Mouse (Mus musculus) MEL (cell line): ENCODE measurements around the gene BC029722. TPM values are rescaled to one million over a fixed set of nuclear protein-coding genes. Genes with fewer than 3 reads are reported as not detected.

Experiments used
- DNase-seq: peaks from one replicate; pipeline ENCODE4 v3.0.0; 2011; ENCODE audit warnings: low read depth, low spot score
- H3K27ac ChIP-seq: 2 replicates; pipeline ENCODE4 v1.5.1; 2012; ENCODE audit warnings: low read depth, mild to moderate bottlenecking, control low read depth, low read length, moderate library complexity; ENCODE audit not compliant: control insufficient read depth
- H3K27me3 ChIP-seq, 2 experiments: fragments of 150-350 bp in 1 of 2; sonication (generic) in 1 of 2; 2 replicates each; pipeline ENCODE4 v1.6.1; 2012; ENCODE audit warnings: low read length in 2 of 2, mild to moderate bottlenecking in 2 of 2, improper control_type of control experiment in 1 of 2, moderate library complexity in 1 of 2; ENCODE audit not compliant: insufficient read depth in 2 of 2, control insufficient read depth in 1 of 2
- H3K36me3 ChIP-seq, 2 experiments: 2 replicates each; pipeline ENCODE4 v1.6.1; 2012 to 2014; ENCODE audit warnings: low read length in 2 of 2, improper control_type of control experiment in 1 of 2, inconsistent platforms in 1 of 2, mild to moderate bottlenecking in 1 of 2; ENCODE audit not compliant: insufficient read depth in 2 of 2, control insufficient read depth in 1 of 2
- H3K4me1 ChIP-seq, 2 experiments: fragments of 150-350 bp in 1 of 2; sonication (generic) in 1 of 2; 2 replicates each; pipeline ENCODE4 v1.6.1; 2012; ENCODE audit warnings: low read length in 2 of 2, improper control_type of control experiment in 1 of 2, mild to moderate bottlenecking in 1 of 2; ENCODE audit not compliant: insufficient read depth in 2 of 2, control insufficient read depth in 1 of 2
- H3K4me3 ChIP-seq, 2 experiments: fragments of 150-350 bp in 1 of 2; sonication (generic) in 1 of 2; 2 replicates each; pipeline ENCODE4 v1.5.1; 2012; ENCODE audit warnings: low read depth in 2 of 2, low read length in 2 of 2, mild to moderate bottlenecking in 2 of 2, moderate library complexity in 2 of 2, control low read depth in 1 of 2, improper control_type of control experiment in 1 of 2; ENCODE audit not compliant: control insufficient read depth in 1 of 2, insufficient read depth in 1 of 2
- H3K79me2 ChIP-seq: 2 replicates; pipeline ENCODE4 v1.6.1; 2012; ENCODE audit warnings: mild to moderate bottlenecking, low read length, moderate library complexity; ENCODE audit not compliant: control insufficient read depth, poor library complexity, insufficient read depth
- H3K9ac ChIP-seq: 2 replicates; pipeline ENCODE4 v1.6.1; 2012; ENCODE audit warnings: low read depth, mild to moderate bottlenecking, control low read depth, low read length, moderate library complexity; ENCODE audit not compliant: control insufficient read depth, poor library complexity, severe bottlenecking
- H3K9me3 ChIP-seq: fragments of 150-350 bp; sonication (generic); replicated peaks from 2 replicates; pipeline ENCODE4 v1.6.1; 2012; ENCODE audit warnings: mild to moderate bottlenecking, low read length, improper control_type of control experiment, moderate library complexity; ENCODE audit not compliant: insufficient read depth
- BHLHE40 ChIP-seq: IDR thresholded peaks from 2 replicates; pipeline ENCODE4 v1.6.1; 2012; ENCODE audit warnings: low read depth, mild to moderate bottlenecking, inconsistent platforms, low read length, improper control_type of control experiment, borderline replicate concordance
- CHD2 ChIP-seq: IDR thresholded peaks from 2 replicates; pipeline ENCODE4 v1.6.1; 2011; ENCODE audit warnings: low read length, improper control_type of control experiment
- E2F4 ChIP-seq: IDR thresholded peaks from 2 replicates; pipeline ENCODE4 v1.6.1; 2011; ENCODE audit warnings: low read depth, low read length, improper control_type of control experiment, borderline replicate concordance
- ELF1 ChIP-seq: IDR thresholded peaks from 2 replicates; pipeline ENCODE4 v1.6.1; 2014; ENCODE audit warnings: low read depth, mild to moderate bottlenecking, inconsistent platforms, low read length, improper control_type of control experiment, moderate library complexity
- EP300 ChIP-seq, 2 experiments: IDR thresholded peaks; 2 replicates each; pipeline ENCODE4 v1.6.1; 2011; ENCODE audit warnings: improper control_type of control experiment in 2 of 2, low read length in 2 of 2, low read depth in 1 of 2, mild to moderate bottlenecking in 1 of 2
- ETS1 ChIP-seq: IDR thresholded peaks from 2 replicates; pipeline ENCODE4 v1.6.1; 2012; ENCODE audit warnings: low read depth, mild to moderate bottlenecking, inconsistent platforms, low read length, improper control_type of control experiment, moderate library complexity
- HCFC1 ChIP-seq: IDR thresholded peaks from 2 replicates; pipeline ENCODE4 v1.6.1; 2012; ENCODE audit warnings: low read depth, mild to moderate bottlenecking, inconsistent platforms, low read length, improper control_type of control experiment, moderate library complexity
- KAT2A ChIP-seq: conservative IDR thresholded peaks from 2 replicates; pipeline ENCODE4 v1.6.1; 2012; ENCODE audit warnings: low read depth, low read length, improper control_type of control experiment, inconsistent platforms
- MAX ChIP-seq: IDR thresholded peaks from 2 replicates; pipeline ENCODE4 v1.6.1; 2011; ENCODE audit warnings: low read length, improper control_type of control experiment
- MAZ ChIP-seq: IDR thresholded peaks from 2 replicates; pipeline ENCODE4 v1.6.1; 2012; ENCODE audit warnings: low read depth, mild to moderate bottlenecking, inconsistent platforms, low read length, improper control_type of control experiment
- MXI1 ChIP-seq: IDR thresholded peaks from 2 replicates; pipeline ENCODE4 v1.6.1; 2011; ENCODE audit warnings: mild to moderate bottlenecking, low read depth, low read length, improper control_type of control experiment
- MYB ChIP-seq: IDR thresholded peaks from 2 replicates; pipeline ENCODE4 v1.6.1; 2011; ENCODE audit warnings: mild to moderate bottlenecking, low read depth, low read length, improper control_type of control experiment
- MYC ChIP-seq: IDR thresholded peaks from 2 replicates; pipeline ENCODE4 v1.6.1; 2011; ENCODE audit warnings: low read depth, mild to moderate bottlenecking, low read length, improper control_type of control experiment, moderate library complexity
- NELFE ChIP-seq: IDR thresholded peaks from 2 replicates; pipeline ENCODE4 v1.6.1; 2011; ENCODE audit warnings: low read depth, low read length, improper control_type of control experiment
- NRF1 ChIP-seq: IDR thresholded peaks from 2 replicates; pipeline ENCODE4 v1.6.1; 2014; ENCODE audit warnings: low read depth, mild to moderate bottlenecking, inconsistent platforms, low read length, improper control_type of control experiment, moderate library complexity; ENCODE audit not compliant: poor library complexity, insufficient read depth, severe bottlenecking
- RAD21 ChIP-seq: IDR thresholded peaks from 2 replicates; pipeline ENCODE4 v1.6.1; 2011; ENCODE audit warnings: mild to moderate bottlenecking, low read depth, low read length, improper control_type of control experiment
- RCOR1 ChIP-seq: IDR thresholded peaks from 2 replicates; pipeline ENCODE4 v1.6.1; 2012; ENCODE audit warnings: low read depth, mild to moderate bottlenecking, inconsistent platforms, low read length, improper control_type of control experiment
- SIN3A ChIP-seq: IDR thresholded peaks from 2 replicates; pipeline ENCODE4 v1.6.1; 2012; ENCODE audit warnings: low read length, improper control_type of control experiment, inconsistent platforms
- TAL1 ChIP-seq: IDR thresholded peaks from 2 replicates; pipeline ENCODE4 v1.6.1; 2012; ENCODE audit warnings: mild to moderate bottlenecking, inconsistent platforms, low read length, moderate library complexity, mixed read lengths
- TBP ChIP-seq: IDR thresholded peaks from 2 replicates; pipeline ENCODE4 v1.8.0; 2011; ENCODE audit warnings: low read depth, low read length, improper control_type of control experiment
- USF1 ChIP-seq: IDR thresholded peaks from 2 replicates; pipeline ENCODE4 v1.6.1; 2014; ENCODE audit warnings: low read depth, mild to moderate bottlenecking, inconsistent platforms, low read length, improper control_type of control experiment, moderate library complexity
- USF2 ChIP-seq, 2 experiments: IDR thresholded peaks; 2 replicates each; pipeline ENCODE4 v1.6.1; 2011 to 2012; ENCODE audit warnings: improper control_type of control experiment in 2 of 2, low read length in 2 of 2, borderline replicate concordance in 1 of 2, inconsistent platforms in 1 of 2, low read depth in 1 of 2, mild to moderate bottlenecking in 1 of 2; ENCODE audit not compliant: insufficient read depth in 1 of 2
- ZKSCAN1 ChIP-seq: IDR thresholded peaks from 2 replicates; pipeline ENCODE4 v1.6.1; 2012; ENCODE audit warnings: low read depth, mild to moderate bottlenecking, inconsistent platforms, low read length, improper control_type of control experiment, moderate library complexity
- ZMIZ1 ChIP-seq: IDR thresholded peaks from 2 replicates; pipeline ENCODE4 v1.6.1; 2012; ENCODE audit warnings: low read depth, mild to moderate bottlenecking, inconsistent platforms, low read length, improper control_type of control experiment, moderate library complexity
- ZNF384 ChIP-seq: IDR thresholded peaks from 2 replicates; pipeline ENCODE4 v1.6.1; 2012; ENCODE audit warnings: low read depth, mild to moderate bottlenecking, inconsistent platforms, low read length, improper control_type of control experiment
- polyA plus RNA-seq, 2 experiments: library from polyadenylated mRNA; stranded (reverse) in 1 of 2; unstranded in 1 of 2; fragments of >175 nt in 1 of 2; fragments of >200 nt in 1 of 2; gene quantifications; 2 replicates each; pipeline versions ENCODE4 v1.2.1 to v1.2.4; 2012; ENCODE audit warnings: low replicate concordance in 2 of 2, low read depth in 1 of 2; ENCODE audit not compliant: insufficient read length in 2 of 2, insufficient read depth in 1 of 2, missing spikeins in 1 of 2
- total RNA-seq: library from RNA; depleted of rRNA; stranded (reverse); fragments of 300-350 nt; gene quantifications from 2 replicates; pipeline ENCODE4 v1.2.3, GENCODE M21; 2012

Gene BC029722
- total and polyA plus RNA-seq, 3 experiments = 5.9 to 19.7 TPM; not detected in 1

DNA sequence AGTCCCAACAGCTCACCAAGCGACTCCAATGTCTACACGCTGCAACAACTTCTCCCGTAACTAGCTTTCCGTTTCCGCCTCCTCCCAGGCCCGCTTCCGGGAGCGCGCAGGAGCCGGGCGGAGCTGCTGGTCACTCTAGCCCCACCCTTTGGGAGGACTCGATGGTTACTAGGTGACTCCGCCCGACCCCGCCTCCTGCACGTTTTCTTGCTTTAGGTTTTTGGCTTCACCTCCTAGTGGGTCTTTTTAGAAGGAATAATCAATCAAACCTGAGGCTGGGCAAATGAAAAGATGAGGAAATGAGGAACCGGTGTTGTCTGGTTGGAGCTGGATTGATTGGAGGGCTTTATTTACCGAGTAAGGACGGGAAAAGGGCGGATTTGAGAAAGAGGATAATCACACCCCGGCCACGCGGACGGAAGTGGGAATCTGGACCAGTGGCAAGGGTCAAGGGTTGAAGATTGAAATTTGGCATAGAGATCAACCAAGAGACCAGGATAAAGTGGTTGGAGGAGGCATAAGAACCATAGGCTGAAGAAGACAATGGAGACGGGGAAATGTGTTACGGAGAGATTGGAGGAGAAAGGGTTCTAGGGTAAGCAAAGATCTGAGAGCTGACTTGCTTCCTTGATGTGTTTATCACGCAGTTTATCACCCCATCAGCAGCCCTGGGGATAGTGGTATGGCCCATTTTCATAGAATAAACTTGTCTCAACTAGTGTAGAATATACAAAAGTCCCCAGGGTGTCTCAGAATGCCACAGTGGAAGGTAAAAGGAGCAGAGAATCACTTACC is 7.6 kb upstream of the BC029722 start, which contains the start of gene Eif6 (continued):
- TF ChIP-seq KAT2A (peak; percentile 57; the same call in 1 of the 2 replicates), ZNF384 (no peak), NRF1 (peak; percentile 55), MXI1 (peak; percentile 97), MYC (peak; percentile 88; the same call in 1 of the 2 replicates), RCOR1 (no peak), MAZ (peak; percentile 93), HCFC1 (peak; percentile 91), BHLHE40 (peak; percentile 98), USF1 (no peak), RAD21 (no peak), USF2 (IDR thresholded peaks at IDR 0.05; ENCODE audit: borderline replicate concordance in 1 of 2, insufficient read depth in 1 of 2, low read depth in 1 of 2, low read length in 2 of 2) (no peak), ZKSCAN1 (no peak), CHD2 (no peak), ZMIZ1 (peak; percentile 73; the same call in 1 of the 2 replicates), ELF1 (peak; percentile 95), NELFE (peak; percentile 94), ETS1 (peak; percentile 54; the same call in 1 of the 2 replicates), MYB (no peak), E2F4 (peak; percentile 74; the same call in 1 of the 2 replicates), TAL1 (no peak)

DNA sequence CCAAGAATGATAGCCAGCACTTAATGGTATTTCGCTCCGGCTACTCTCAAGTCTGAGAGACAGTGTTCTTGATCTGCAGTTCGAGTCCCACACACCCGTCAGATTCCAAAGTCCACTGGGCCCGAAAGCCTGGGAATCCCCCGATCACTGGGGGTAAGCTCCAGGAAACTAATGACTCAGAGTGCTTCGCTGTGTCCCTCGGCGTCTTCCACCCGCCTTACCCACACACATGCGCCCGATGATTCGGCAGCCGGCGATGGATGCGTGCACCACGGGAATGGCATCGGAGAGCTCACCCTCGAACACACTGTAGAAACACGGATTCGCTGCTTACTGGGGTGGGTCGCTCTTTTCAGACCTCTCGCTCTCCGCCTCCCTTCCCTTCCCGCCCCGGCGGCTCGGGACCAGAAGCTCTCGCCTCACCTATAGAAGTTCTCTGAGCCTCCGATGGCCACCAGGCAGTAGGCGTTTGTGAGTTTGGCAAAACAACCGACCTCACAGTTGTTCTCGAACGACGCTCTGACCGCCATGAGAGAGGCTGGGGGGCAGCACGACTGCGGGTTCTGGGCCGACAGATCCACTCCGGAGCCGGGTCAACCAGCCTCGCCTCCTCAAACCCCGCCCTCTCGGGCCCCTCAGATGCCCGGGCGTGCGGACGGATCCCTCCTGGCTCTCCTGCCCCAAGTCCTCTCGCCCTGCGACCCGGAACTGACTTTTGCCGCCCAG is 6.8 kb upstream of the BC029722 start:
- H3K79me2 ChIP-seq = peaks cover 30% of the 10 kb centered on the region
- H3K4me3 ChIP-seq = peak overlapping the region; percentile 66 to 94
- H3K4me1 ChIP-seq = peaks cover 2 to 9% of the 10 kb centered on the region in 2 experiments; a peak in 3 of 4 replicates
- no peak for TF ChIP-seq USF2 (IDR thresholded peaks at IDR 0.05; ENCODE audit: borderline replicate concordance in 1 of 2, insufficient read depth in 1 of 2, low read depth in 1 of 2, low read length in 2 of 2)
- no peak for TF ChIP-seq EP300 (IDR thresholded peaks at IDR 0.05; ENCODE audit: low read depth in 1 of 2, low read length in 2 of 2)
- no peak for TF ChIP-seq TBP
- no peak for TF ChIP-seq MAX
- no peak for TF ChIP-seq E2F4
- no peak for TF ChIP-seq NRF1
- TF ChIP-seq NELFE = no peak
- TF ChIP-seq ELF1 = no peak
- no peak for TF ChIP-seq RCOR1
- TF ChIP-seq SIN3A = no peak
- TF ChIP-seq MXI1 = no peak
- H3K9me3 ChIP-seq = no peaks in the 10 kb centered on the region
- H3K27ac ChIP-seq = peak overlapping the region; percentile 86
- DNase-seq = peak; percentile 60
- H3K27me3 ChIP-seq = no peaks in the 10 kb centered on the region
- H3K36me3 ChIP-seq = peaks cover 10 to 11% of the 10 kb centered on the region in 2 experiments
- peak overlapping the region; percentile 98 for H3K9ac ChIP-seq
